Mouse (Mus musculus): ENCODE results near the gene Gpx4. TPM values are rescaled to one million over a fixed set of nuclear protein-coding genes. Genes with fewer than 3 reads are reported as not detected.
"Not testable (repeated sequence)": the region's sequence is repeated elsewhere in the genome, so short reads cannot be mapped to it uniquely, and the experiment has no call there.

Gpx4 gene
- total RNA-seq, 2 experiments from 2014 or later = 631 to 739 TPM

DNA sequence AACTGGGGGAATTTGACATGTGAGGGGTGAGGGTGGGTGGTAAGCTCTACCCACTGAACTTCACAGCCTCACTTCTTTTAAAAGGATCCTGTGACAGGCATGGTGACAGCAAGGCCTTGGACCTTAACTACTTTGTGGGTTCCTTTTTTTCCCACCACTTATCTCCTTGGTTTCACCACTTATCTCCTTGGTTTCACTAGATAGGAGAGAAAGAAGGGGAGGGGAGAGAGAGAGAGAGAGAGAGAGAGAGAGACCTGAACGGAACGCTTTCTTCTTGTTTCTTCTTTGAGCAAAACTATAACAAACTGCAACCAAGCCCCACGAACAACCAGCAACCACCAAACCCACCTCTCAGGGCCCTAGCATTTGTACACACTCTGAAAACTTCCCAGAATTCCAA lies 1.9 kb downstream of the Gpx4 start:
- no peak for DNase-seq (ENCODE audit: low spot score)

- DNase-seq (ENCODE audit: low spot score) = no peak
These were observed 3.3 kb downstream of the Gpx4 start for GRCm38 (mm10) chr10:80050244-80050643.

DNA sequence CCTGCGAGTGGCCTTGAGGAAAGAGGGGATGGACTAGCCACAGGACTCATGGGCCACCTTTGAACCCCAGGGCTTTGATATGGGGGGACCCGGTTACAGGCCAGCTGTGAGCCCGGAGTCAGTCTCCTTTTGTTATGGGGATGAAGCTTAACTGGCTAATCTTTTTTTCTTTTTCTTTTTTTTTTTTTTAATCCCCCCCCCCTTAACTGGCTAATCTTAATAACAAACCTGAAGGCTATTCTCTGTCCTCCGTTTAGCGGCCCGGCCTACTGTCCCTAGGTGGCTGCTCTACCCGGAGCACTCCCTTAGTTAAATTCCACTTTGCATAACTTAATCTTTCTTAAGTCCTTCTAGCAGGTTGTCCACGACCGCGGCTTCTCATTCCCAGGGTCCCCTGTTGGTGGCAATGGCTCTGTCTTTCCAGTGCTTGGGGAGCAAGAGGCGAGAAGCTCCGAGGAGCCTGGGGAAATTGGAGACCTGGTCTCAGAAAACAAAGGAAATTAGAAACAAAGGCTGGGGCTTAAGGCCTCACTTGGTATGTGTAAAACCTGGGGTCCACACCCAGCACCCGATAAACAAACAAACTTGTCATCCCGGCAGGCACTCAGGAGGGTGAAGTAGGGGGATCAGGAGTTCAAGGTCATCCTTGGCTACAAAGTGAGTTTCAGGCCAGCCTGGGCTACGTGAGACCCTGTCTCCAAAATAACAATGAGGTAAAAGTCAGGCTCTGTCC lies 4.1 kb downstream of the Gpx4 start:
- no peak for DNase-seq (ENCODE audit: low spot score)

DNA sequence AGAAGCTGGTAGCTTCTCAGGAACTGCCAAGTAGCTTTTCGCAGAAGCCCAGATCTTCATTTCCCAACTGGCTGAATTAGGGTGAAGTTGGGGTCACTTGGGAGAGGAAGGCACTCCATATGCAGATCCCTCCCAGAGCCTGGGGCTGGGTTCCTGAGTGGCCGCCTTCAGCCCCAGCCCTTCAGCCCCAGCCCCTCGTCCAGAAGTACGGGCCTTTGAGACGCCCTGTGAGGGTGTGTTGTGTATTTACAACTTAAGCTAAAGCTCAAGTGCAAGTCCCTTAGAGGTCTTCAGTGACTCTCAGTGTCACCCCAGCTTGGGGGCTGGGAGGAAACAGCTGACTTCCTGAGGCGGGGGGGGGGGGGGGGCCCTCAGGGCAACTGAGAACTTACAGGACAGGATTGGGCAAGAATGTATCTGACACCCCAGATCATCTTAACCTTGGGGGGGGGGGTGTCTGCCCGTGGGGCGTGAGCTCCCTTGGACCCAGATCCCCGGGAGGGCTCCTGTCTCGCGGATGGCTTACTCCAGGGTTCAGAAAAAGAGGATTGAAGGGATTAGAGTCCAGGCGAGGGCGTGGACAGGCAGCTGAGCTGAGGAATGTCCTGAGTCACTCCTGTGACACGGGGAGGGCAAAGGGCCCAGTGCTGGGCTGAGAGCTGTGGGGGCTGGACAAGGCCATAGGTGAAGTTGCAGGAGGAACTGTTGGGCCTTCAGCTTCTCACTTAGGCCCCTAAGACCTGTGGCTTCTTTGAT lies 4.8 kb downstream of the Gpx4 start:
- DNase-seq (ENCODE audit: low spot score) = peak; percentile 66

DNA sequence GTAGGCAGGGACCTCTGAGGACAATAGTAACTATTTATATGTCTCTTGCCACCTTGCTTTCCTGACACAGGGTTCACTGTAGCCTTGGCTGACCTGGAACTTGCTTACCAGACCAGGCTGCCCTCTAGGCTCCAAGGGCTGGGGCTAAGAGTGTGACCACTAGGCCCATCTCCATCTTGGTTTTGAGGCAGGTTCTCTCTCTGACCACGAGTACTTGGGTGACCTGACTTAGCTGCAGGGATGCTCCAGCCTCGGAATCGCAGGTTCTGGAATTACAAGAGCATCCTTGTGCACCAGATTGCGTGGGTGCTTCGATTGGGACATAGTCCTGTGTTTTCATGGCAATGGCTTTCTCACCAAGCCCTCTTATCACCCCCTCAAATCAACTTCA lies 5.4 kb downstream of the Gpx4 start:
- DNase-seq (ENCODE audit: low spot score) = no peak

DNA sequence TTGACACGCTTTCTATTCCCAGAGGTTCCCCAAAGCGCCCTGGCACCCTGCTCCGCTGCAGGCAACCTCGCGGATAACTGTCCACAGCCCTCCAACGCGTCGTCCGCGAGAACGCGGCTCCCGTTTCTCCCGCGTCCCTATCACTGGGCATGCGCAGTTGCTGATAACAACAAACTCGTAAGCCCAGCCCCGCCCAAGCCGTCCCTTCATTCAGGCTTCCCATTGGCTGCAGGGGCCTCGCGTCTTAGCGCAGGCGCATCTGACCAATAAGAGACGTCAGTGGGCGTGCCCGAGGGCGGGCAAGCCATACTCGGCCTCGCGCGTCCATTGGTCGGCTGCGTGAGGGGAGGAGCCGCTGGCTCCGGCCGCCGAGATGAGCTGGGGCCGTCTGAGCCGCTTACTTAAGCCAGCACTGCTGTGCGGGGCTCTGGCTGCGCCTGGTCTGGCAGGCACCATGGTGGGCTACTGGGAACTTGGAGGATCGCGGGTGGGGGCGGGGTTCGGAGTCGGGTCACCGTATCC lies 6.4 kb downstream of the Gpx4 start:
- peak; percentile 100 for DNase-seq (ENCODE audit: low spot score)

DNA sequence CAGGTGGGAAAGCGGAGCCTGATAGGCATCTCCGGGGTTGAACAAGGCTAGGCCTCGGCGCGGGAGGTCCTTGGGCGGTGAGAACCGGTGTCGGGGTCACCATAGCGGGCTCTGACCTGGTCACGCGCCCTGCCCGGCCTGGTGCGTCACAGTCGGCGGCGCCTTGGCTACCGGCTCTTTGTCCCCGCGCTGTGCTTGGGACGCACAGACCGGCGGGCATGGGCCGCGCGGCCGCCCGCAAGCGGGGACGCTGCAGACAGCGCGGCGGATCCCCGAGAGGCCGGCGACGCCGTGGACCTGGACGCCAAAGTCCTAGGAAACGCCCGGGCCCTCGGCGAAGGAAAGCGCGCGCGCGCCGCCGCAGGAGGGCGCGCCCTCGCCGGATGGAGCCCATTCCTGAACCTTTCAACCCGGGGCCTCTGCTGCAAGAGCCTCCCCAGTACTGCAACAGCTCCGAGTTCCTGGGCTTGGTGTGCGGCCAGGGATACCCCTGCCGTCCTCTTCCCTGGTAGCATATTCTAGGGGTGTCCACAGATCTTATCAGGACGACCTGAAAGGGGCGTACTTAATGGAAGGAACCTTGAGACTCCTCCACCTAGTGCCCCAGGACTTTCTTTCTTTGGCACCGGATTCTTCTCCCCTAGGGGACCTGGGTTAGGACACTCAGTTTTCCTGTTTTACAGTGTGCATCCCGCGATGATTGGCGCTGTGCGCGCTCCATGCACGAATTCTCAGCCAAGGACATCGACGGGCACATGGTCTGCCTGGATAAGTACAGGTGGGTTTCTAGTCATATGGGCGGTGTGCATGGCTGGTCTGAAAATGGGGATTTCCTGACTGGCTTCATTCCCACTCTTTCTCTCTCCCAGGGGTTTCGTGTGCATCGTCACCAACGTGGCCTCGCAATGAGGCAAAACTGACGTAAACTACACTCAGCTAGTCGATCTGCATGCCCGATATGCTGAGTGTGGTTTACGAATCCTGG lies 7.2 kb downstream of the Gpx4 start:
- DNase-seq (ENCODE audit: low spot score) = peak; percentile 59

- not testable (repeated sequence) for DNase-seq (ENCODE audit: low spot score)
These were observed 7.9 kb downstream of the Gpx4 start for GRCm38 (mm10) chr10:80054911-80055310.

- no peak for DNase-seq (ENCODE audit: low spot score)
These were observed 8.4 kb downstream of the Gpx4 start for GRCm38 (mm10) chr10:80055364-80055763.

- DNase-seq (ENCODE audit: low spot score) = no peak
These were observed 8.9 kb downstream of the Gpx4 start for GRCm38 (mm10) chr10:80055891-80056290.

DNA sequence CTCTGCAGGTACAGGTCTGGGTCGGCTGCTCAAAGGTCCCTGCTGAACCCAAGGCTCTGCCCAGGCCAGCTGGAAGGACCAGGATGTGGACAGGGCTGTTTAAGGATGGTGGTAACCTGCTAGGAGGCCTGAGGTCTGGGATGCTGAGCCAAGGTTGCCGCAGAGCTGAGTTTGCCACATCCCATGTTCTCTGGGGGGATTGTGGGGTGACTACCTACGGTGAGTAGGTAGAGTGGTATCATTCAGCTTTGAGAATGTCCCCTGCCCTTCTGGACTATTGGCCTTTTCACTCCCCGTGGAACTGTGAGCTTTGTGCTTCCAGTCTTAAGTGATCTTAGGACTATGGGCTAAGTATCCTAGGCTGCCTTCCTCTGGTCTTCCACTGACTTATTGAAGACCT lies 9.5 kb downstream of the Gpx4 start:
- no peak for DNase-seq (ENCODE audit: low spot score)

DNA sequence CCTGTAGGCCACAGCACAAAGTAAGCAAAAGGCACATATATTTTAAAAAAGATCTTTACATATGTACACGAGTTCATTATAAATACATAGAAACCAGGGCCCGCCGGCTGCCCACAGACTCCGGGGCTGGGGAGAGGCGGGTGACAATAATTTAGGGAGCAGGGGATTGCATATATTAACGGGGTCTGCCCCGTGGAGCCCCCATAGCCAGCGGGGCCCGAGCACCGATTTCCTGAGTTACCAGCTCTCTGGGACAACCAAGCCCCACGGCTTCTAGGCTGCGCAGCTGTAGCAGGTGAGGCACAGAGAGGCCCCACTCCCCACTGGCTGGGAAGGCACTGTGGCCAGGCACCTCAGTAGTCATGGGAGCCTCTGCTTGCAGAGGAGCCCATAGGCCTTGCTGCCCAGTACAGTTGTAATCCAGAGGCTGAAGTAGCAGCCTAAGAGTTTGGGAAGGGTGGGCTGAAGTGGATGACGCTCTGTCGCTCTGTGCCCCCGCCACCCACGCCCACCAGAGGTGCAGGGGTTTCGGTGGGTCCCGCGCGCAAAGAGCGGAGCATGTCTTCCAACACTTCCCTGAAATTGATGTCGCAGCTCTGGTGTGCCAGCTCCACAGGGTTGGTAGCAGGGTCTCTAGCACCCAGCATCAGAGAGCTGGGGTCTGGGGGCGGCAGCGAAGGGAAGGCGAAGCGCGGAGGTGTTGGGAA lies 10.2 kb downstream of the Gpx4 start:
- no peak for DNase-seq (ENCODE audit: low spot score)

GRCm38 (mm10) chr10:80057683-80058326 lies 10.8 kb downstream of the Gpx4 start:
- no peak for DNase-seq (ENCODE audit: low spot score)

DNA sequence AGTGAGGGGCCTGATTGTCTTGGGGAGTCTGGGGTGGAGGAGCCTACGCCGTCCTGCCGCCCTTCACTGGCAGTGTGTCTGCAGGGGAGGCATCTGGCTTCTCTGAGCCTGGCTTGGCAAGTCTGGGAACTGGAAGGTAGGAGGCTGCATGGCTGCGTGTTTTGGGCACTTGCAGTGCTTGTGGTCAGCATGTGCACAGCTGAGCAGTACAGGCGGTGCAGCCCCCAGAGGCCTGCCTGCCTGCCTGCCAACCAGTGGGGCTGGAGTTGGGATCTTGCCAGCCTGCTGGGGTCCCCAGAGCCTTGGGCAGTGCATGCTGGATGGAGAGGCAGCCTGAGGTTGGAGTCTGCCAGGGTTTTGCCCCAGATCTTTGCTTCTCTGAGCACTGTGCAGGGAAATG lies 16.1 kb downstream of the Gpx4 start:
- DNase-seq (ENCODE audit: low spot score) = no peak

DNA sequence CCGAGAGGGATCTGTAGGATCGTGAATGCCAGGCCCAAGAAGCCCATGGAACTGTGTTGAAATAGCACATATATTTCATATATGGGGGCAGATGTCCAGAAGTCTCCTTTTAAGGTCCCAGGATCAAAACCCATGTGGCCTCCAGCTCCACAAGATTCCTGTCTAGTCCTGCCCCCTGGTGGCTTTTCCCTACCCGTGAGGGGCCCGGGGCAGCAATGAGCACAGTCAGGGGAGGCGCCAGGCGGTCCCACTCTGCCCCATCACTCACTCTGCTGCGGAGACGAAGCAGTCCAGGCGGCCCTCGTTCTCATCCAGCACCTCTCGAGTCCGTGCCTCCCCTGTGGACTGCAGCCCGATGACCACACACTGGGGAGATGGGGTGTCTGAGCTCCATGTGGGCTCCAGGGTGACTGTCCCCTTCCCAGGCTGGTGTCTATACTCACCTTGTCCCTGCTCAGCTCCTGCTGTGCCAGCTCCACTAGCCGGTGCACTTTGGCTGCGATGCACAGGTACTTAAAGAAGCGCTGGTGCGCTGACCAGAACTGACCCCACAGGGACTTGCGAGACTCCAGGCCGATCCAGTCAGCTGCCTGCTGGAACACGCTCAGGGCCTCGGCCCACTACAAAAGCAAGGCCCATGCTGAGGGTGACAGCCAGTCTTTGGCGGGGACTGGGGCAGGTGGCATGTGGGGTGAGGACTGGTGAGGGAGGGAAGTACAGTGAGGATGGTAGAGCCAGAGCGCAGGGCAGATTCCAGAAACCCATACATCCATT lies 17.1 kb downstream of the Gpx4 start:
- DNase-seq (ENCODE audit: low spot score) = no peak

- DNase-seq (ENCODE audit: low spot score) = no peak
These were observed 22.3 kb downstream of the Gpx4 start for GRCm38 (mm10) chr10:80069251-80069650.

DNA sequence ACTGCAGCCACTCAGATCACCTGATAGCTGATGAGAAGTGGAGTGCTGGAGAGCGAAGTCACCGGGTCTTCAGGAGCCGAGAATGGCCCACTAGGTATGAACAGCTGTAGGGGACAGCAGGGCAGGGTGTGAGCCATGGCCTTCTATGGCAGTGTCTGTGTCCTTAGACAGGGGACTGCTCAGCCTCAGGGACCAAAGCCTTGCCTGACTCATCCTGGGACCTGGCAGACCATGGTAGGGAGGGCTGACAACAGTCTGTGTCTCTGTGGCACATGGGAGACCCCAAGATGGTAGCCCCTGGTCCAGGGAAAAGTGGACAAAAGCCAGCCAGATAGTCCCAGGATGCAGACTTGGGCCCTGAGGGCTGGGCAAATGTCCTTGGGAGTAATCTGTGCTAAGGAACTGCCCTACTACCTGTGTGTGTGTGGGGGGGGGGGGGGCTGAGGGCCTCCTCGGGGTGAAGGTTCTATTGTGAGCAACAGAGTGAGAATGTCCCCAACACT lies 23.0 kb downstream of the Gpx4 start:
- no peak for DNase-seq (ENCODE audit: low spot score)

- DNase-seq (ENCODE audit: low spot score) = peak; percentile 85
These were observed 24.0 kb downstream of the Gpx4 start for GRCm38 (mm10) chr10:80070837-80071515.

GRCm38 (mm10) chr10:80071516-80071900 lies 24.5 kb downstream of the Gpx4 start:
- no peak for DNase-seq (ENCODE audit: low spot score)

All from gastrocnemius, adult 18-20 months (tissue).